Mouse (Mus musculus): ENCODE data around the gene Dusp1.
A peak's percentile ranks its signal among the peaks of the same experiment; 100 is the strongest.

The Dusp1 gene

DNA sequence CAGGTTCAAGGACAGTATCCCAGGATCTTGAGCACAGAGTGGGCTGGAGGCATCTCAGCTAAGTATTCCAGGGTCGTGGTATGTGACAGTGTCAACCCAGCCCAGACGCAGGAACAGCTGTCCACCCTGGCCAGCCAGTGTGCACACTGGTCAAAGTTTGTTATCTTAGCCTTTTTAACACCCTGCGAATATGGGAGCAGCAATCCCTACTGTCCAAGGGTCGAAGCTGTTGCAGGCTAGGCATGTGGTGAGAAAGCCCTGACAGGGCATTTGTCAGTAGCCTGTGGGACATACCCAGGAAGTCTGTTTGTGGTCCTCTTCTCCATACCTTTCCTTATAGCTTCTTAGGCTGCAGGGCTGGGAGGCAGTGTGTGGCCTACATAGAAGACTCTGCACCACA, 22.1 kb upstream of the Dusp1 start:
- DNase-seq (ENCODE audit: low spot score): no peak

DNA sequence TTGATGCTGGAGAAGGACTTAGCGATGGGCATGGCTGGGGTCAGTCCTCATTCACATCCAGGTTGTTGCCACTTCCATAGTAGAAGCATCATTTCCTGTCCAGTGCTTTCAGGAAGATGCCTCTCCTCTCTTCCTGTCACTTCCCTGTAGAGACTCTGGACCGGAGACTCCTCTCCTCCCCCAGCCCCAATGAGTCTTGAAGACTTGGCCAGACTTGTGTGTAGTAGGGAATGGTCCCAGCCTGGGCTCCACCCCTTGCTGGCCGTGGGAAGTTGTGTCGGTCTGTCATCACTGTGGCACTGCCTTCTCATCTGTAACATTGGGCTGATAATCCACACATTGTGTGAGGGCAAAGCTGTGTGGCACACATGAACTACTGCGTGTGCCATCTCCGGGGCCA, 21.7 kb upstream of the Dusp1 start:
- no peak for DNase-seq (ENCODE audit: low spot score)

DNA sequence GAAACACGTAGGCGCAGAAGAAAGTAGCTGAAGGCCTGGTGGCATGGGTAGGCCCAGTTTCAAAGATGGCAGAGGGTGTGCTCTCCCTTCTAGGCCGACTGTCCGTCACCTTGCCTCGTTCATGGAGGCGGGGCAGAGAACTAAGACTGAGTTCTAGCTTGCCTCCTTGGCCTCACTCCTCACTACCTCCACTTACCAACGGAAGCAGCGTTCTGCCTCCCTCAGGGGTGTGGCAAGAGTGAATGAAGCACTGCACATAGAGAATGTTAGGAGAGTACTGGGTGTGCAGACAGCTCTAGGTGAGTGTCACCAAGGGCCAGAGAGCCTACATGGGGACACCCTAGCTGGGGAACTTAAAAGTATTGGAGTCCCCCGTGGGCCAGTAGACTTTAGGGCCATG, 21.1 kb upstream of the Dusp1 start:
- no peak for DNase-seq (ENCODE audit: low spot score)

DNA sequence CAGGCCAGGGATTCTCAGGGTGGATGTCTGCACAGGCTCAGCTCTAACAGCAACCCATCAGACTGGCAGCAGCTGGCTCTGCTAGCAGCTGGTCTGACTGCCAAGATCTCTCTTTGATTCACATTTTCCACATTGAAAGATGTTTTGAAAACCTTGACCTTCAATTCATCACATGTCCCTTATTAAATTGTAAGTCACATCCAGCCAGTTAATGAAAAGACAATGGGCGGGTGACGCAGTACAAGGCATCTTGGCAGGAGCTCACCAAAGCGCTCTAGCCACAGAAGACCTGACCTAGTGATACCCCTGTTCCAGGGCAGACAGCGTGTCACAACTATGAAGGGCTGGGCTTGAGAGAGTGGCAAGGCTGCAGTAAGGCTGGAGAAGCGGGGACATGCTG, 20.4 kb upstream of the Dusp1 start:
- DNase-seq (ENCODE audit: low spot score): no peak

DNA sequence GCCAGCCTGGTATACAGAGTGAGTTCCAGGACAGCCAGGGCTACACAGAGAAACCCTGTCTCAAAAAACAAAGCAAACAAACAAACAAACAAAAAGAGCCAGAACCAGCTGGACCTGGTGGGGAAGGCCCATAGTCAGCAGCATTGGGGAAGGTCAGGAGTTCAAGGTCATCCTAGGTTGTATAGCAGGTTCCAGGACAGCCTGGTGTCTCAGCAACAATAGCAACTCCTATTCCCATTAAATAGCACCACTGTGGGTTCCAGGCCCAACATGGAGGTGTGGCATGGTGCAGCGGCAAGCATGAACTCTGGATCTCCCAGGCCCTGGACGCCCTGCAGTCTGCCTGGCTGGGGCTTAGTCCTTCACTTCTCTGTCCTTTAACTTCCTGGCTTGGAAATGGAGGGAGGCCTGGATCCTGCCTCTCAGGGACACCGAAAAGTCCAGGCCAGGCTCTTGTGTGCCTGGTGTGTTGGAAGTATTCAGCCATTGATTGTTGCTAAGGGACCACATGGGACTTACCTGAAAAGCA, 19.0 kb upstream of the Dusp1 start:
- no peak for DNase-seq (ENCODE audit: low spot score)

DNA sequence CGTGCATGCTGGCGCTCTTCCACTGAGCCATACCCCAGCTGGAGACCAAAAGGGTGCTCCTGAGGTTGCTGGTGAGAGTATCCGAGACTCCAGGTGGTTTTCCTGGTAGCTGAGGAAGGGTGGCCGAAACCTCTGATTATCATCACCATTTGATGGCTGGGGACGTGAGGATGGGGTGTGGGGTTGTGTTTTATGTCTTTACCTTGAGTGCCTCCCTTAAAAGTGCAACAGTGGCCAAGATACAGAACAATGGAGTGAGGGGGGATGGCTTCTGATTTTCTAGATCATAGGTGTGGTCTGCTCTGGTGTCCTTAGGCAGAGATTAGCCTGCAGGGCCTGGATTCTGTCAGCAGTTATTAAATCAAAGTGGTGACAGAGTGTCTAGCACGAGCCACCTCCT, 17.5 kb upstream of the Dusp1 start:
- DNase-seq (ENCODE audit: low spot score): no peak

DNA sequence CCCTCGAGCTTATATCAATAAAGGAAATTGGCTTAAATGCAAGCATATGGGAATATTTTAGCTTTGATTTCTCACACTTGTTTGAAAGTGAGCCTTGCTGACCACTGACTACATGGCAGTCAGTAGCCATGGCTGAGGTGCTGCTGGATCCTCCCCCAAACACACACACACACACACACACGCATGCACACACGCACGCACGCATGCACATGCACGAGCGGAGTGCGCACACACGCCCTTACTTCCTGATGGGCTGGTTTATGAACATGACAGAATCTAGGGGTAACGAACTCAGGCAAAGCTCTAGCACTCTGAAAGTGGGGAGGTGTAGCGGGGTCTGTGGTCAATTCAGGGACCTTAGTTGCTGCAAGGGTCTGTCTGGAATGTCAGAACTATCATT, 16.8 kb upstream of the Dusp1 start:
- no peak for DNase-seq (ENCODE audit: low spot score)

DNA sequence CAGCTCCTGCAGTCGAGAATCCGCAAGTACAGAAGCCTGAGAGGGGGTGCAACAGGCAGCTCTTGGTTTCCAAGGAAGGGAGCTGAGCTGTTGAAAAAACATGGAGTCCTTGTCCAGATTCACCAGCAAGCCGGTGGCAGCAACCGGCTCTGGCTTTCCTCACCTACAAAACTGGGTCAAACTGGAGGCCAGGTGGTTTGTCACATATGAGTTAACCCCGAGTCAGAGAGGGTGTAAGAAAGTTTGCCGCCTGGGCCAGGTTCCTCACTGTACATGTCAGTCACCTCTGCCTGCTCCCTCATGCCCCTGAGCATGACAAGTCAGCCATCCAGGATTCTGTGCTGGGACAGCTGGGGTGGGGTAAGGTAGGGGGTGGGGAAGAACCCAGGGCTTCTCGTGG, 16.2 kb upstream of the Dusp1 start:
- no peak for DNase-seq (ENCODE audit: low spot score)

DNA sequence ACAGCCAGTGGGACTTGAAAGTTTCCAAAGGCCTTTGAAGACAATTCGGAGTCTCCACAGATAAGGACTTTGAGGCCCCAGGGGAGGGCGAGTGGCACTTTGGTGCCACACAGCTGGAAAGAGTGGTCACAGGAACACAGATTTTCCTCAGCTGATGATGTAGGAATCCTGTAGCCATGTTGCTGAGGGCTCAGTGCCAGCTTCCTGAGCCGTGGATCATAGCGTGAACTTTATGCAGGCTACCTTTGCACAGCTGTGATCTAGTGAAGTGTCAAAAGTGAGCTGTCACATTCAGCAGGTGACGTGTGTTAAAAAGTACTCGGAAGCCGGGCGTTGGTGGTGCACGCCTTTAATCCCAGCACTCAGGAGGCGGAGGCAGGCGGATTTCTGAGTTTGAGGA, 15.4 kb upstream of the Dusp1 start:
- DNase-seq (ENCODE audit: low spot score): no peak

DNA sequence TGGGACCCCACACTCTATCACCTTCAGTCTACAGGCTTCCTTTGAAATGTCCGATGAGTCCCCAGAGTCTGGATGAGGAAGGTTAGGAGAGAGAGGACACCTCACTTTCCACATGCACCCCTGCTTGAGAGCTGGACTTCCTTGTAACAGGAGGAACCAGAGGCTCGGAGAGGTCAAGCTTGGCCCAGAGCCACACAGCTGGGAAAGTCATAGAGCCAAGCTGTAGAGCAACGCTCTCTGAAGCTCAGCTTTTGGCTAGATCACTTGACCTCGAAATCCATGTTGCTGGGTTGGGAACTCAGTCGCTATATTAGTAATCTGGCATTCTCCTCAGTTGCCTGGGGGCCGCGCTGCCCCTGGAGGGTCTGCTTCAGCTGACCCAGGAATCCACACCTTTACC, 14.9 kb upstream of the Dusp1 start:
- DNase-seq (ENCODE audit: low spot score): no peak

DNA sequence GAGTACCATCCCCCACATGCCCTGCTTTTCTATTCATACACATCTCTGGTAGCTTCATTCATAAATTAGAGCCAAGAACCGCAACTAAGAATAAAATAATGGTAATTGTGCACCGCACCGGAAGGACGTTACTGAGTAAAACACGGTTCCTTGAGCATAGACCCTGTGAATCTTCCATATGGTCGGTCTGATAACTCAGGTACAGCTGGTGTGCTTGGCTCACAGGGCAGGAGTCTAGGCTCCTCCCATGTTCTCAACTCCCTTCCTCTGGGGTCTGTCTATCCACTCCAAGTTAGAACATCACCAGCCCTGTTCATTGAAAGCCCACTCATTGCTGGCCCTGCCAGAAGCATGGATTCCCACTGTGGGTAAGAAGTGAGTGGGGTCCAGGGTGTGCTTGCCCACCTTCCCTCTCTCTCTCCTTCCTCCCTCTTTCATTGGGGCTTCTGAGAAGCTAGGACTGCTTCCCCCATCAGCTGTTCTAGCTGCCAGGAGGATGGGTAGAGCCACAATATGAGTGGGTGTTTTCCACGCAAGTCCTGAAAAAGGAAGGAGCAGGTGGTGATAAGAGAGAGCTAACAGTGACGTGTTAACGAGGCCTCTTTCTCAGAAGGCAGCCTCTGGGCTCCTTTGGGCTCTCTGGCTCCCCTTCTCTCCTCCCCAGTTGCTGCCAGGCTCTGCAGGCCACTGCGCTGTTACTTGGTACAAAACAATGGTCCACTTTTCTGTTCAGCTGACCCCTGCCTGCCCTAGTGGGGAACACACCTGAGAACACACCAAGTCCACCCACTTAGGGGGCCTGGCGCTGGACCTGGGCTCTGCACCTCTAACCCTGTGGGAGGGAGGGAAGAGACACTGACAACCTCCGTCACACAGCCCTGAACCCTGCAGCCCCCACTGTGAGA, 14.1 kb upstream of the Dusp1 start:
- no peak for DNase-seq (ENCODE audit: low spot score)

DNA sequence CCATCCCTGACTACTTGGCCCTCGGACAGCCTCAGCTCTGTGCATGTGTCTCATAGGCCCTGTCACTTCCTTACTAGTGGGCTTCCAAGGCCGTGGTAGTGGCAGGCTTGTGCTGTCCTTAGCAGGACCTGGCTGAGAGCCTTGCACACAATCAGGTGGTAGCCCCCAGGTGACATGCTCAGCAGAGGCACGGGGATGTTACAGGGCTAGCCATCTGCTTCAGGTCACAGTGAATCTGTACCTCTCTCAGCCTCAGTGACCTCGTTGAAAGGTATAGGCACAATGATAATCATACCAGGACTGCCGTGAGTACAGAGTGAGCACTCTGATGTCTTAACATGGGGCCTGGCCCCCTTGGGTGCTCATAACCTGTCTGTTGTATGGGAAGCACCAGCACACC, 12.8 kb upstream of the Dusp1 start:
- no peak for DNase-seq (ENCODE audit: low spot score)

DNA sequence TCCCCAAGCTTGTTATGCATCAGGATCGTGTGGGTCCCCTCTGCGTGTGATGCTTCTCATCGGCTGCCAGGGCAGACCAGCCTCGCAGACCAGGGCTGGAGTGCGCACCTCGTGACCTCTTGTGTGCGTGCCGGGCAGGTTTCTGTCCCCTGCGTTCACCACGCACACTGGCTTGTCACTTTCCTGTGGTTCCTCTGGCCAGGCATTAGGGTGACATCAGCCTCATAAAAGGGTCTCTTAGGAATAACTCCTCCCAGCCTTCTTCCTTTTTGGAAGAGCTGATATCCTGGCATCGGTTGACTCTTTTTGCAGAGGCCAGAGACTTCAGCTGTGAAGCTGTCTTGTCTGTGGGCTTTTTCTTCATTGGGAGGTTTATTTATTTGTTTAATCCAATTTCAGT, 12.2 kb upstream of the Dusp1 start:
- no peak for DNase-seq (ENCODE audit: low spot score)

DNA sequence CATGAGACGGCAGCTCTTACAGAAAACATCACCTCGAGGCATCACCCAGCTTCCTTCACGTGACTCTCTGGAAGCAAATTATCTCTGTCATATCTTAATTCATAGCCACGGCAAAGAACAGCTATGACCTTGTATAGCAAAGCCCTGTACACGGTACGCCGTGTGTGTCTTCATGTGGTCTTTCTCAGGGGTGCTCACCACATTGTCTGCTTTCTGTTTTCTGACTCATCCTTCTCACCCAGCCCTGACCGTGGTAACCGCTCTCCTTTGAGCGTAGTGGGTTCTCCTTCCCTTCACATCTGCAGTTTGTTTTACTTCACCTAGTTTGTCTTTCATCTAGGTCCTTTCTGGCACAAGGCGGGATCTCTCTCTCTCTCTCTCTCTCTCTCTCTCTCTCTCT, 10.3 kb upstream of the Dusp1 start:
- no peak for DNase-seq (ENCODE audit: low spot score)

DNA sequence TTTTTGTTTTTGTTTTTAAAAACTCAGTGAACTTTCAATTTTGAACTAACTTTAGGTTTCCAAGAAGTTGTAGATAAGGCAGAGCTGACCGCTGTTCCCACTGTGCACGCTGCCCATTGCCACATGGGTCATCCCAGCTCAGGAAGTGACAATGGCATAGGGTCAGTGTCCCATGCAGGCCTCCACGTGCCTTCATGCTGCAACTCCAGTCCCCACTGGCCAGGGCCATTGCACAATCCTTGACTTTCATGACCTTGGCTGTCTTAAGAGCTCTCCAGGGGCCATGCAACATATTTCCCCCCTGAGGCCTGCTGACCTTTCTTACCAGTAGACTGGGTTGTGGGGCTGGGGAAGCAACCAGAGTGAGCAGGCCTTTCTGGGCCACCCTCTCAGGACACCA, 9.4 kb upstream of the Dusp1 start:
- DNase-seq (ENCODE audit: low spot score): peak; percentile 53

DNA sequence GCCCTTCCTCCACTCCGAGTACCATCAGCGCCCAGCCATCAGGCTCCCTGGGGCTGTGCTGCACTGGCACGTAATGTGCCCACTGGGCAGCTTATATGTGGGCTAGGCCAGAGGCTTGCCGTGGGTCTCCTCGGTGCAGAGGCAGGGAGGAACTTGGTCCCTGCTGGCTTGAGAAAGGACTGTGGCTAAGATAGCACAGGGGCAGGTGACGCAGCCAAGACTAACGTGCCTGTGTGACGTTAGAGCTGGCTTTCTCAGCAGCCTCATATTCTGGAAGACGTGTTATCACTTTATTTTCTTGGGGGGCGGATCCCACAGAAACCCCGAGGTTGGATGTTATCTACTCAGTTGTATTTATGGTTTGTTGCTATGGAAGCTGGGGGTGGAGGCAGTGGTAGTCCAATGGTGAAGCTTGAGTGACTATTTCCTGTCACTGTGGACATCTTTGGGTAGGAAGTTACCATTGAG, 8.8 kb upstream of the Dusp1 start:
- no peak for DNase-seq (ENCODE audit: low spot score)

DNA sequence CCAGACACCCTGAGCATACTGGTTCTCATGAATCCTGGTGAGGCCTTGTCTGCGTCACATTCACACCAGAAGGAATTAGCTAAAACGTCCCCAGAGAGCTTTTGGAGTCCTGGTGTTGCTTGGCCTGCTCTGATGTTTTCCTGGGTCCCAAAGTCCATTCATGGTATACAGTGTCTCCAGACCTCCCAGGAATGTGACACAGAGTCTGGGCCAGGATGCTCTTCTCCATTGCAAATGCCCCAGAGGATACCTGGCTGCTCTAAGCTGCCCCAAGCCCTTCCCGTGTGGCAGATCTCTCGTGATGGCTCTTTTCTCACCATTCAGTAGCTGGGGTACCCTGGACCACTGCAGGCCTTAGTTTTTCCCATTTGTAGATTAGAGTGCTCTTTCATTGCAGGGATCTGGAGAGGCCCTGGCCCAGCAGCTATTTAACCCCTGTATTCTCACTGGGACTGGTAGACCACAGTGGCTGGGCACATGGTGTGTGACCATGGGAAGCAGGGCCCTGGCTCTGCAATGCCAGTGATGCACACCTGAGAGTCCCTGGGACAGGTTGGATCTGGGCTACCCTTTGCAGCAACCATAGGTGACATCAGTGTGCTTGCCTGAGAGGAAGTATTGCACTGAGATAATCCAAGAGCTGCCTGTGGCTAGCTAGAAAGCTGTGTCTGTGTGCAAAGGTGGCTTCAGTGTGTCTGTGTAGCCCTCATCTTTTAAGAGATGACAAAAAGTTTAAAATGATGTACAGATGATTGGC, 7.8 kb upstream of the Dusp1 start:
- DNase-seq (ENCODE audit: low spot score): no peak

DNA sequence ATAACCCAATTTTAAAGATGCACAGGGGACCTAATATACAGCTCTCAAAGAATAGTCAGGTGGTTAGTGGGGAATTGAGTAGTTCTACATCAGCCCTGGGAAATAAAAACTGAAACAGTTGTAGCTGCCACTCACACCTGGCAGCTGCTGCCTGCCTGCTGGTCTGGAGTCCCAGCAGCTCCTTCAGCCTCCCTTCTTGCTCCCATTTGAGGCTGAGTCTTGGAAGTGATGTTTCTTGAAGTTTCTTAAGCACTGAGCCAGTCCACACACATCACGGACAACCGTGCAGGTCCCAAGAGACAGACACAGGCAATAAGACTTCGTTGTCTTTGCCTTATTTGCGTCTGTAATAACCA, 5.9 kb upstream of the Dusp1 start:
- DNase-seq (ENCODE audit: low spot score): no peak

DNA sequence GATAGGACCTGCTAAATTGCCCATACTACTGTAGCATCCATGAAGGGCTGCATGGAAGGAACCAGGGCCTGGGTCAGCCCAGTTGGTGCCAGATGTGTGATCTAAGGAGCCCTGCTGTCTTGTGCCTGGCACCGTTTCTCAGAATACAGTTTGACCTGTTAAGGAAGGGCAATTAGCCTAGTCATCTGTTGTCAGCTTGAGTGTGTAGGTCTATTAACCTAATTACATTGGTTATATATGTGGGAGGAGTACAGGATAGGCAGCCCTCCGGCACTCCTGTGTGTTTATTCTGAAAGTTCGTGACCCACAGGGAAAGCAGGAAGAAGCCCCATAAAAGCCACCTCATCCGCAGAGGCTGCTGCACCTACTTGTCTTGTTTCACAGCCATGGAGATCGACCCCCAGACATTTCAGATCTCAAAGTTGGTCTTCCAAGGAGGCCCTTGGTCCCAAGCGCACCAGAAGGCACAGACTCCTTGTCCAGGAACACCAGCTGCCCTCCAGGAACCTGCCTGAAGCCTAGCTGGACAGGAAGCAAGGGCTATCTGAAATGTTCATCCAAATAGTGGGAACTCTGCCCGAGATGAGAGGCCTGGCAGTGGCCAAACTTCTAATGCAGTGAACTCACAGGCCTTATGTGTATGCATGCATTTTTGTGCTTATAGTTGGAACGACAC, 5.4 kb upstream of the Dusp1 start:
- no peak for DNase-seq (ENCODE audit: low spot score)

DNA sequence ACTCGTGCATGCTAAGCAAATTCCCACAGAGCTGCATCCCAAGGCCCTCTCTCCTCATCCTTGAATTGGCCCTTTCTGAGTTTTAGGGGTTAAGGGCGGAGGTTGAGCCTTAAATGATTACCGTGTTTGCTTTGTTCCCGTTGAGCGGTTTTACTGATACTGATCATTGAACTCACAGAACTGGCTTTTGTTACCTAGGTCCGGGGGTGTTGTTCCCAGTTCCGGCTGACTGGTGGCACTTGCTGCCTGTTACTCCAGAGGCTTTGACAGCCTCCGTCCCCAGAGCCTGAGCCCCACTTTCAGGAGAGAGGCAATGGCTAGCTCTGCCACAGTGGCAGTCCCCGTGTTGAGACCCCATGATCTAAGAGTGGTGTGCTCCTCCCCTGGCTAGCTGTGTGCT, 2.5 kb upstream of the Dusp1 start:
- DNase-seq (ENCODE audit: low spot score): no peak

DNA sequence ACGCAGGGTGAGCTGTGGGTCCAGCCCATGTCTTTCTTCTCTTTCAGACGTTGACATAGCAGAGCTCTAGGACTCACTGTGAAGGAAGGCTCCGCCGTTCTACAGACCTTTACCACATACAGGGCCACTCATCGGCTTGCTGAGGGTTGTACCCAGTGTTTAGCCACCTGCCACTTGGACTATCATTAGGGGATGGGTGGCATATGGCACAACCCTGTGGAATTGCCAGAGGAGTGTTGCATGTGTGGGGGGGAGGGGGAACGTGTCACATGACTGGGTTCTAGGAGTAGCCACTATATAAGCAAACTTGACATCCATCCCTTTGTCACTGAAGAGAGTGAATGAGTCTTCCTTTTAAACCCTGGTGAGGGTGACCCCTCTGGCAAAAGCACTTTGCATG, 1.5 kb upstream of the Dusp1 start:
- DNase-seq (ENCODE audit: low spot score): no peak

DNA sequence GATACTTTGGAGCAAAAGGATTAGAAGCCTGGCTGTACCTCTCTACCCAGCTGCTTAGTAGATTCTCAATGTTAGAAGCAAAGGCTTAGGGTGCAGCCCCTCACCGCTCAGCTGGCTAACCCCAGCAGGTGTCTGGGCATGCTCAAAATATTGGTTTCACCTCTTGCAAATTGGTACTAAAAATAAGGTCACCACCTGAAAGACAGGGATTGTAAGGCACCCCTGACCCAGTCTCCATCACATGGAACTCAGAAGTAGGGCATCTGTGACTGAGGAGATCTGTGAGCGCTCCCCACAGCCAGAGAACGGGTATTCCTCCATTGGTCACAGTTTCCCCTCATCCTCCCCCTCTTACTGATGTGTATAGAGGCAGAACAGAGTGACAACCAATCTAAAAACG, 364 bp upstream of the Dusp1 start:
- DNase-seq (ENCODE audit: low spot score): no peak

DNA sequence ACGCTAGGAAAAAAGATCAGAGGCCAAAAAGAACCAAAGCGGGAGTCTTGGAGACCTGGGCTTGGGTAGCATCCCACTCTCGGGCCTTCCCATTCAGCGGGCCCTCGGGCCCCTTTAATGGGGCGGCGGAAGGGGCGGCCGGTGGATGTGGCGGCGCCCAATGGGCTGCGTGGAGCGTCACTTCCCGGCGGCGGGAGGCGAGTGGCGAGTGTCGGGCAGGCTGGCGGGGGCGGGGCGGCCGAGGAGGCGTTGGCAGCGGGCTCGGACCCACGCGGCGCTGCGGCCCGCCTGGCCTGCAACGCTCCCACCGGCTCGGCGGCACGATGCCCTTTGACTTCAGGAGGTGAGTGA, 663 bp downstream of the Dusp1 start, which contains the start of gene Ergic1:
Ergic1 (plus strand) TSS at position 200 of the 351 bp plus-strand sequence.
- DNase-seq (ENCODE audit: low spot score): peak; percentile 90

Measured in layer of hippocampus, adult 11-12 months (tissue).